Mouse (Mus musculus): ENCODE measurements around the gene Carm1. TPM values are rescaled to one million over a fixed set of nuclear protein-coding genes. Genes with fewer than 3 reads are reported as not detected.

Gene Carm1
- polyA plus RNA-seq (2015; fragmentation: Nextera tagmentation; extraction: Ambion mirVana), result 29.4 and 29.9 TPM in 2 replicates

GRCm38 (mm10) chr9:21546789-21547074 is at the start of gene Carm1:
TSS of gene Carm1 (plus strand) at chr9:21546894.
- under 1% methylated on average over 35 of the region's 52 CpGs for WGBS
- no peaks in the 10 kb centered on the region for H3K9me3 ChIP-seq
- peak within 1 kb of the TSS; percentile 70 for H3K4me2 ChIP-seq
- no peak; the same call in 1 of the 2 replicates for ATAC-seq (ENCODE audit: low FRiP score)
- H3K4me3 ChIP-seq, result peak within 1 kb of the TSS; percentile 75
- H3K27ac ChIP-seq, result peak within 1 kb of the TSS; percentile 99
- peak within 1 kb of the TSS; percentile 96 for H3K9ac ChIP-seq
- H3K4me1 ChIP-seq (replicated peaks), result peaks cover 43% of the 10 kb centered on the region
- H3K36me3 ChIP-seq, result peaks cover 10% of the 10 kb centered on the region
- H3K27me3 ChIP-seq, result no peaks in the 10 kb centered on the region

DNA sequence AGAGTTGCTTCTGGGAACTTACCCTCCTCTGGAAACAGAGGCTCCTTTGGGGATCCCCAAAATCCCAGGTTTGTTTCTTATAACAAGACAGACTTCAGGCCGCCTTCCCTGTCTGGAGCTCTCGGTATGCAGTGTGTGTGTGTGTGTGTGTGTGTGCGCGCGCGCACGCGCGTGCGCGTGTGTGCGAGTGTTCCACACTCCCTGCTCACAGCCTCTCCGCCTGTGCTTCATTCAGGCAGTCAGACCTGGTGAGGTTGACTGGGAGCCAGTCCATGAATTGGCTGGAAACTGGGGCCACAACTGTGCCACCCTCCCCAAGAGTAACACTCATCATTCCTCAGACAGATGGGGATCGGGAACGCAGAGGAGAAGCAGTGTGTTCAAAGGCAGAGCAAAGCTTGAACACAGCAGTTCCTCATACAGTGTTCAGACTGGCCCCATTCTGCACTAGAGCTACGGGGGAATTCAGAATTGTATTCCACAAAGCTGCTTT is 49.6 kb upstream of the Carm1 start:
- no peak overlapping the region for H3K9ac ChIP-seq
- no peaks in the 10 kb centered on the region for H3K9me3 ChIP-seq
- H3K4me1 ChIP-seq (replicated peaks), result no peaks in the 10 kb centered on the region
- no peak overlapping the region for H3K4me2 ChIP-seq
- no peak overlapping the region for H3K27ac ChIP-seq
- no peak for ATAC-seq (ENCODE audit: low FRiP score)
- H3K27me3 ChIP-seq, result no peaks in the 10 kb centered on the region
- no peak overlapping the region for H3K4me3 ChIP-seq
- H3K36me3 ChIP-seq, result peaks cover 60% of the 10 kb centered on the region
- WGBS, result 90% methylated on average over 16 of the region's 16 CpGs

DNA sequence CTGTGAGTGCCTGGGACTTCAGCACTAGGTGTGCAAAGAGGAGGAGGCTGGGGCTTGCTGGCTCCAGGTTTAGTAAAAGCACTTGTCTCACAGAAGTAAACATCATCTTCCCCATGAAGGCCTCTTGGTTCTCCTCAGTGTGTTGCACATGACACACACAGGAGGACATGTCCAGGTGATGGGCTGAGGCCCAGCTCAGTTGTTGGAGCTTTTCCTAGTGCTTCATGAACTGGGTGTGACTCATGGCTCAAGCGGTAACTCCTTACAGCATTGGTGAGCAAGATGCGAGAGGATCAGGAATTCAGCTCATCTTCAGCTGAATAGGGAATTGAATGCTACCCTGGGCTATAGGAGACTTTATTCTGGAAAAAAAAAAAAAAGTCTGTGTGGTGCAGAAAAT is 49.0 kb upstream of the Carm1 start:
- Histone ChIP-seq H3K4me2 (no peak overlapping the region), H3K27me3 (no peaks in the 10 kb centered on the region), H3K4me3 (no peak overlapping the region), H3K9me3 (no peaks in the 10 kb centered on the region), H3K4me1 (replicated peaks) (no peaks in the 10 kb centered on the region), H3K36me3 (peaks cover 61% of the 10 kb centered on the region), H3K9ac (no peak overlapping the region), H3K27ac (no peak overlapping the region)
- no peak for ATAC-seq (ENCODE audit: low FRiP score)
- whole genome bisulfite sequencing, result 89% methylated on average over 2 of the region's 2 CpGs

DNA sequence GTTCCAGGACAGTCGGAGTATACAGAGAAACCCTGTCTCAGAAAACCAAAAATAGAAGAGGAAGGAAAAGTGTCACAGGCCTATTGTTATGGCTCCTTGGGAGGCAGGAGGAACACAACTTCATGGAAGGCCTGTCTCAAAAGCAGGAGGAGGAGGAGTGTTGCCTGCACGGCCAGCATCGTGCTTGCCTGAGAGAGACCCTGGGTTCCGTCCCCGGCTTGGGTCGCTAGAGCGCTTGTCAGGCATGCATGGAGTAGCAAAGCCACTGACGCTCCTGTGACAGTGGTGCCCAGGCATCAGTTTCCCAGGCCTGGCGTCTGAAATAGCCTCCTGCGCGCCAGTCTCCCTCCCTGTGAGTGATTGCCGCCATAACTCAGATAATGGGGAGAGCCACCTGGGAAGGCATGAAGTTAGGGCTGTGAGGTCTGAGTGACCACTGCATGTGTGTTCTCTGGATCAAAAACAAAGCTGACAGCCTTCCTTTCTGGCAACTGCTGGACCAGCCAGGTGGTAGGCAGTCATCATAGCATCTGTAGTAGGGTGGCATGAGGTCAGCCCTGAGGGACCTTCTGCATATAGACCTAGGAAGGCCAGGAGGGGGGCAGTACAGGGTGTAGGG is 48.3 kb upstream of the Carm1 start:
- peaks cover 62% of the 10 kb centered on the region for H3K36me3 ChIP-seq
- H3K27me3 ChIP-seq, result no peaks in the 10 kb centered on the region
- ATAC-seq (ENCODE audit: low FRiP score), result no peak
- no peak overlapping the region for H3K27ac ChIP-seq
- no peak overlapping the region for H3K4me3 ChIP-seq
- no peaks in the 10 kb centered on the region for H3K4me1 ChIP-seq (replicated peaks)
- H3K9me3 ChIP-seq, result no peaks in the 10 kb centered on the region
- no peak overlapping the region for H3K4me2 ChIP-seq
- 90% methylated on average over 12 of the region's 12 CpGs for WGBS
- H3K9ac ChIP-seq, result no peak overlapping the region

GRCm38 (mm10) chr9:21503352-21503751 is 43.3 kb upstream of the Carm1 start:
- H3K36me3 ChIP-seq, result peaks cover 75% of the 10 kb centered on the region
- 98% methylated on average over 8 of the region's 8 CpGs for WGBS
- ATAC-seq (ENCODE audit: low FRiP score), result no peak
- H3K9me3 ChIP-seq, result no peaks in the 10 kb centered on the region
- no peaks in the 10 kb centered on the region for H3K27me3 ChIP-seq
- no peak overlapping the region for H3K4me3 ChIP-seq
- H3K4me1 ChIP-seq (replicated peaks), result no peaks in the 10 kb centered on the region
- H3K9ac ChIP-seq, result no peak overlapping the region
- H3K4me2 ChIP-seq, result no peak overlapping the region
- no peak overlapping the region for H3K27ac ChIP-seq

GRCm38 (mm10) chr9:21505767-21506166 is 40.9 kb upstream of the Carm1 start:
- H3K27ac ChIP-seq, result no peak overlapping the region
- H3K4me2 ChIP-seq, result no peak overlapping the region
- H3K4me1 ChIP-seq (replicated peaks), result peaks cover 12% of the 10 kb centered on the region
- H3K27me3 ChIP-seq, result no peaks in the 10 kb centered on the region
- H3K9me3 ChIP-seq, result no peaks in the 10 kb centered on the region
- ATAC-seq (ENCODE audit: low FRiP score), result no peak
- H3K36me3 ChIP-seq, result peaks cover 64% of the 10 kb centered on the region
- no peak overlapping the region for H3K4me3 ChIP-seq
- H3K9ac ChIP-seq, result no peak overlapping the region

- WGBS, result 95% methylated on average over 15 of the region's 15 CpGs
- Histone ChIP-seq H3K27ac (no peak overlapping the region), H3K9ac (no peak overlapping the region), H3K27me3 (no peaks in the 10 kb centered on the region), H3K4me1 (replicated peaks) (peaks cover 16% of the 10 kb centered on the region), H3K4me3 (no peak overlapping the region), H3K4me2 (no peak overlapping the region), H3K36me3 (peaks cover 57% of the 10 kb centered on the region), H3K9me3 (no peaks in the 10 kb centered on the region)
- no peak for ATAC-seq (ENCODE audit: low FRiP score)
Measured at GRCm38 (mm10) chr9:21507753-21508430, 38.8 kb upstream of the Carm1 start.

DNA sequence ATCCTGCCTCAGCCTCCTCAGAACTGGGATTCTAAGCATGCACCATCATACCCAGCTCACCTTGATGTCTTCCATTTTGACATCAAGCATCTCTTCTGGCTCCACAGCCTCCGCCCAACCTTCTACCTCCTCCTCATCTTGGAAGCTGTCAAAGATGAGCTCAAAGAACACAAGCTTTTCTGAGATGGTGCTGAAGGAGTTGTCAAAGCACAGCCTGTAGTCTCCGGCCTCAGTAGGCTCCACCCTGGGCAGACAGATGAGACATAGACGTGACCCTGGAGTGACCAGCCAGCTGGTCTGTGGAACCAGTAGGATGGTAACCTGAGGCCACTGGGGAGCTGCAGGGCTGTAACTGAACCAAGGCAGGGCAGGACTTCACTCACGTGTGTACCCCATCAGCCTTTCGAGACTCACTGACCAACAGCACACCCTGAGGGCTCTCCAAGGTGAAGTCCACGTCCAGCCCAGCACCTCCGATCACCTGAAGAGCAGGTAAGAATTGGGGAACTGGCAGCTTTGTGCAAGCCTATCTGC is 37.8 kb upstream of the Carm1 start:
- Histone ChIP-seq H3K27ac (no peak overlapping the region), H3K9me3 (no peaks in the 10 kb centered on the region), H3K36me3 (peaks cover 48% of the 10 kb centered on the region), H3K4me3 (peak overlapping the region; percentile 62), H3K4me1 (replicated peaks) (peaks cover 16% of the 10 kb centered on the region), H3K9ac (peak overlapping the region; percentile 82), H3K27me3 (no peaks in the 10 kb centered on the region), H3K4me2 (peak overlapping the region; percentile 69)
- 84% methylated on average over 7 of the region's 7 CpGs for WGBS
- ATAC-seq (ENCODE audit: low FRiP score), result no peak

- H3K4me1 ChIP-seq (replicated peaks), result peaks cover 16% of the 10 kb centered on the region
- peak within 1 kb of the TSS; percentile 95 for H3K27ac ChIP-seq
- no peaks in the 10 kb centered on the region for H3K9me3 ChIP-seq
- H3K4me3 ChIP-seq, result peak within 1 kb of the TSS; percentile 62
- no peaks in the 10 kb centered on the region for H3K27me3 ChIP-seq
- H3K9ac ChIP-seq, result peak within 1 kb of the TSS; percentile 82
- ATAC-seq (ENCODE audit: low FRiP score), result peak; percentile 96
- H3K4me2 ChIP-seq, result peak within 1 kb of the TSS; percentile 69
- H3K36me3 ChIP-seq, result peaks cover 37% of the 10 kb centered on the region
- under 1% methylated on average over 44 of the region's 44 CpGs for WGBS
Measured at GRCm38 (mm10) chr9:21509772-21510688, 36.7 kb upstream of the Carm1 start, which contains the start of gene Tmed1. TSS of gene Tmed1 (minus strand) at chr9:21510252.

DNA sequence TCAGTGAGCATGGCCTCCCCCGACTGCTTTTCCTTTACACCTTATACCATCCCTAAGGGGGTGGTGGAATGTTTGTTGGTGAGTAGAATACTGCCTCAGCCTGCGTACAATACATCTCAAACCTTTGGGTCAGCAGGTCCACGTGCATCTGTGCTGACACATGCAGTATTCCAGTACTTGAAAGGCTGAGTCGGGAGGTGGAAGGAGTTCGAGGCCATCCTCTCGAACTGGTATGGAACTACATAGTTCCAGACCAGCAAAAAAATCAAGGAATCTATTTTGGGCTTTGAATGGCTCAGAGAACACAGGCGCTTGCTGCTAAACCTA is 36.0 kb upstream of the Carm1 start:
- H3K4me1 ChIP-seq (replicated peaks), result peaks cover 16% of the 10 kb centered on the region
- H3K9ac ChIP-seq, result peak overlapping the region; percentile 82
- peak overlapping the region; percentile 62 for H3K4me3 ChIP-seq
- H3K9me3 ChIP-seq, result no peaks in the 10 kb centered on the region
- WGBS, result 10% methylated on average over 7 of the region's 7 CpGs
- H3K27me3 ChIP-seq, result no peaks in the 10 kb centered on the region
- peak overlapping the region; percentile 95 for H3K27ac ChIP-seq
- peak overlapping the region; percentile 69 for H3K4me2 ChIP-seq
- H3K36me3 ChIP-seq, result peaks cover 31% of the 10 kb centered on the region
- ATAC-seq (ENCODE audit: low FRiP score), result no peak; the same call in 1 of the 2 replicates

GRCm38 (mm10) chr9:21511052-21511451 is 35.6 kb upstream of the Carm1 start:
- Histone ChIP-seq H3K9ac (peak overlapping the region; percentile 82), H3K36me3 (peaks cover 27% of the 10 kb centered on the region), H3K9me3 (no peaks in the 10 kb centered on the region), H3K27me3 (no peaks in the 10 kb centered on the region), H3K4me3 (peak overlapping the region; percentile 62), H3K4me2 (peak overlapping the region; percentile 69), H3K4me1 (replicated peaks) (peaks cover 16% of the 10 kb centered on the region), H3K27ac (peak overlapping the region; percentile 95)
- no peak for ATAC-seq (ENCODE audit: low FRiP score)
- 83% methylated on average over 9 of the region's 9 CpGs for WGBS

GRCm38 (mm10) chr9:21513466-21513865 is 33.2 kb upstream of the Carm1 start:
- 97% methylated on average over 4 of the region's 4 CpGs for WGBS
- Histone ChIP-seq H3K27ac (no peak overlapping the region), H3K4me1 (replicated peaks) (peaks cover 16% of the 10 kb centered on the region), H3K27me3 (no peaks in the 10 kb centered on the region), H3K4me2 (no peak overlapping the region), H3K4me3 (no peak overlapping the region), H3K36me3 (peaks cover 2% of the 10 kb centered on the region; the same call in 1 of the 2 replicates), H3K9me3 (no peaks in the 10 kb centered on the region), H3K9ac (no peak overlapping the region)
- ATAC-seq (ENCODE audit: low FRiP score), result no peak
